Mouse (Mus musculus): Measurements from ENCODE around the gene Zfp36l1. TPM values are rescaled to one million over a fixed set of nuclear protein-coding genes. Genes with fewer than 3 reads are reported as not detected.
A peak's percentile ranks its signal among the peaks of the same experiment; 100 is the strongest.

Gene Zfp36l1
- polyA plus RNA-seq, 1 experiment: 80.2 TPM

GRCm38 (mm10) chr12:80144846-80145245, 32.0 kb upstream of the Zfp36l1 start:
- no peak for TF ChIP-seq POLR2A (IDR thresholded peaks at IDR 0.05; ENCODE audit: borderline replicate concordance, extremely low read depth, insufficient read depth, insufficient read length, poor library complexity, severe bottlenecking)
- no peak for TF ChIP-seq CTCF (IDR thresholded peaks at IDR 0.05; ENCODE audit: borderline replicate concordance, extremely low read depth, insufficient read depth, insufficient read length)
- DNase-seq (ENCODE audit: low read depth): peak; percentile 24

- TF ChIP-seq POLR2A (IDR thresholded peaks at IDR 0.05; ENCODE audit: borderline replicate concordance, extremely low read depth, insufficient read depth, insufficient read length, poor library complexity, severe bottlenecking): no peak
- TF ChIP-seq CTCF (IDR thresholded peaks at IDR 0.05; ENCODE audit: borderline replicate concordance, extremely low read depth, insufficient read depth, insufficient read length): peak; percentile 89
- DNase-seq (ENCODE audit: low read depth): peak; percentile 77
Observed at GRCm38 (mm10) chr12:80141470-80141869, 28.7 kb upstream of the Zfp36l1 start.

GRCm38 (mm10) chr12:80141011-80141410, 28.2 kb upstream of the Zfp36l1 start:
- TF ChIP-seq POLR2A (IDR thresholded peaks at IDR 0.05; ENCODE audit: borderline replicate concordance, extremely low read depth, insufficient read depth, insufficient read length, poor library complexity, severe bottlenecking): no peak
- TF ChIP-seq CTCF (IDR thresholded peaks at IDR 0.05; ENCODE audit: borderline replicate concordance, extremely low read depth, insufficient read depth, insufficient read length): no peak
- no peak for DNase-seq (ENCODE audit: low read depth)

GRCm38 (mm10) chr12:80137744-80138143, 24.9 kb upstream of the Zfp36l1 start:
- DNase-seq (ENCODE audit: low read depth): no peak
- TF ChIP-seq POLR2A (IDR thresholded peaks at IDR 0.05; ENCODE audit: borderline replicate concordance, extremely low read depth, insufficient read depth, insufficient read length, poor library complexity, severe bottlenecking) (no peak), CTCF (IDR thresholded peaks at IDR 0.05; ENCODE audit: borderline replicate concordance, extremely low read depth, insufficient read depth, insufficient read length) (no peak)

- no peak for DNase-seq (ENCODE audit: low read depth)
- TF ChIP-seq POLR2A (IDR thresholded peaks at IDR 0.05; ENCODE audit: borderline replicate concordance, extremely low read depth, insufficient read depth, insufficient read length, poor library complexity, severe bottlenecking) (no peak), CTCF (IDR thresholded peaks at IDR 0.05; ENCODE audit: borderline replicate concordance, extremely low read depth, insufficient read depth, insufficient read length) (no peak)
Observed at GRCm38 (mm10) chr12:80137246-80137645, 24.4 kb upstream of the Zfp36l1 start.

- DNase-seq (ENCODE audit: low read depth): peak; percentile 69
Observed at GRCm38 (mm10) chr12:80136264-80136930, 23.6 kb upstream of the Zfp36l1 start.

GRCm38 (mm10) chr12:80135173-80135572, 22.4 kb upstream of the Zfp36l1 start:
- DNase-seq (ENCODE audit: low read depth): no peak
- TF ChIP-seq CTCF (IDR thresholded peaks at IDR 0.05; ENCODE audit: borderline replicate concordance, extremely low read depth, insufficient read depth, insufficient read length) (no peak), POLR2A (IDR thresholded peaks at IDR 0.05; ENCODE audit: borderline replicate concordance, extremely low read depth, insufficient read depth, insufficient read length, poor library complexity, severe bottlenecking) (no peak)

More at GRCm38 (mm10) chr12:80136264-80136930, 23.6 kb upstream of the Zfp36l1 start:
- TF ChIP-seq CTCF (IDR thresholded peaks at IDR 0.05; ENCODE audit: borderline replicate concordance, extremely low read depth, insufficient read depth, insufficient read length) (no peak), POLR2A (IDR thresholded peaks at IDR 0.05; ENCODE audit: borderline replicate concordance, extremely low read depth, insufficient read depth, insufficient read length, poor library complexity, severe bottlenecking) (no peak)

GRCm38 (mm10) chr12:80133011-80133545, 20.3 kb upstream of the Zfp36l1 start:
- peak; percentile 50 for DNase-seq (ENCODE audit: low read depth)
- TF ChIP-seq CTCF (IDR thresholded peaks at IDR 0.05; ENCODE audit: borderline replicate concordance, extremely low read depth, insufficient read depth, insufficient read length) (peak; percentile 6; the same call in 1 of the 2 replicates), POLR2A (IDR thresholded peaks at IDR 0.05; ENCODE audit: borderline replicate concordance, extremely low read depth, insufficient read depth, insufficient read length, poor library complexity, severe bottlenecking) (no peak)

GRCm38 (mm10) chr12:80132250-80133003, 19.6 kb upstream of the Zfp36l1 start:
- peak; percentile 93 for DNase-seq (ENCODE audit: low read depth)
- TF ChIP-seq CTCF (IDR thresholded peaks at IDR 0.05; ENCODE audit: borderline replicate concordance, extremely low read depth, insufficient read depth, insufficient read length) (peak; percentile 97), POLR2A (IDR thresholded peaks at IDR 0.05; ENCODE audit: borderline replicate concordance, extremely low read depth, insufficient read depth, insufficient read length, poor library complexity, severe bottlenecking) (peak; percentile 84)

GRCm38 (mm10) chr12:80131359-80132249, 18.8 kb upstream of the Zfp36l1 start:
- peak; percentile 28 for DNase-seq (ENCODE audit: low read depth)
- TF ChIP-seq POLR2A (IDR thresholded peaks at IDR 0.05; ENCODE audit: borderline replicate concordance, extremely low read depth, insufficient read depth, insufficient read length, poor library complexity, severe bottlenecking): no peak
- TF ChIP-seq CTCF (IDR thresholded peaks at IDR 0.05; ENCODE audit: borderline replicate concordance, extremely low read depth, insufficient read depth, insufficient read length): no peak
